Mouse (Mus musculus) lung, postnatal 0 days (tissue): ENCODE measurements around the gene Zfp366.

Source experiments
- CTCF ChIP-seq: IDR thresholded peaks from 2 replicates; pipeline ENCODE4 v1.5.1; 2016; ENCODE audit warnings: antibody characterized with exemption, mild to moderate bottlenecking
- EP300 ChIP-seq: IDR thresholded peaks from 2 replicates; pipeline ENCODE4 v1.6.1; 2016; ENCODE audit warnings: antibody characterized with exemption, mild to moderate bottlenecking, control low read depth

GRCm38 (mm10) chr13:99258677-99259076, 74.1 kb downstream of the Zfp366 start:
- no peak for TF ChIP-seq EP300
- TF ChIP-seq CTCF, result no peak
